26 mouse cellular contexts compared by ENCODE assay signal in the genomic region with DNA sequence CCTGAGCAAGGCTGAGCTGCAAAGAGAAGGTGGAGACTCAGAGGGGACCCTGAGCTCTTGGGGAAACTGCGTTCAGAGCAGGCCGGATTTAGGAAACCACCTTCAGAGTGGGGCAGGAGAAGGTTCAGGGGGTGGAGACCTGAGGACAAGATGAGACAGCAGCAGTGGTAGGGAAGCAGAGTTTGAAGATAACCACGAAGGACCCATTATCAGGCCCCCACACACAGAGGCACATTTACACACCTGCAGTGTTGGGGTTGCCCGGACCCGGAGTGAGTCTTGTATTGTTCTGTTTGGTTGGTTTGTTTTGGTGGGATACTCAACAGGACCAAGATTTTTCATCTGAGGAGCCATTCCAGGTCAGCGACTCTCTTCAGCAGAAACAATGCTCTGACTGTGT.
DNase-seq lines count a peak whose midpoint lies in the region; ATAC-seq and TF ChIP-seq lines count a peak whose summit lies in the region.
"Had no signal": no experiment of that assay in that cellular context is flagged by ENCODE, and none has a peak within 500 bp of the region (broad histone marks: within the 10 kb centered on the region; RNA-seq: fewer than 3 reads in every experiment).

No protein-coding gene starts in this region.

- H3K4me2 ChIP-seq in heart, embryonic 13.5 days = peak overlapping the region; percentile 24; the same call in 1 of the 2 replicates
- H3K4me2 ChIP-seq in liver, embryonic 12.5 days = peak overlapping the region; percentile 34
- H3K4me2 ChIP-seq: embryonic facial prominence, embryonic 15.5 days; hindbrain, embryonic 12.5 days; lung, embryonic 14.5 days; midbrain, embryonic 15.5 days; neural tube, embryonic 13.5 days had no signal

- ATAC-seq in heart, embryonic 13.5 days (ENCODE audit: extremely low read depth, insufficient number of reproducible peaks, low FRiP score, low TSS enrichment) = no peak
- peak; percentile 83 for ATAC-seq in liver, embryonic 12.5 days
- ATAC-seq in megakaryocyte-erythroid progenitor cell, adult 5-6 weeks (replicated peaks; ENCODE audit: low FRiP score, low TSS enrichment, poor library complexity, severe bottlenecking) = peak; percentile 58
- ATAC-seq: activated CD4-positive, CD25-positive, alpha-beta regulatory T cell, adult 4 months; midbrain, embryonic 15.5 days had no signal

- H3K4me3 ChIP-seq in heart, embryonic 13.5 days = no peak overlapping the region
- H3K4me3 ChIP-seq in testis, adult 2 months (ENCODE audit: control insufficient read depth, low read depth, low read length) = no peak overlapping the region; the same call in 1 of the 2 replicates
- H3K4me3 ChIP-seq in liver, embryonic 12.5 days = no peak overlapping the region
- no peak overlapping the region for H3K4me3 ChIP-seq in lung, adult 2 months (replicated peaks; ENCODE audit: extremely low read depth, low read depth, low read length)
- H3K4me3 ChIP-seq: embryonic facial prominence, embryonic 15.5 days; heart, embryonic 10.5 days; hindbrain, embryonic 12.5 days; layer of hippocampus, adult 2 months; midbrain, embryonic 15.5 days; myocyte; neural tube, embryonic 13.5 days had no signal

- no peak for TF ChIP-seq POLR2A in testis, adult 2 months (IDR thresholded peaks at IDR 0.05; ENCODE audit: control insufficient read depth, low read depth, low read length)
- no peak for TF ChIP-seq POLR2A in lung, adult 2 months (IDR thresholded peaks at IDR 0.05; ENCODE audit: borderline replicate concordance, extremely low read depth, low read depth, low read length)

- peaks cover 27% of the 10 kb centered on the region for H3K27me3 ChIP-seq in heart, embryonic 13.5 days (replicated peaks)
- no peaks in the 10 kb centered on the region for H3K27me3 ChIP-seq in testis, adult 2 months (ENCODE audit: control insufficient read depth, insufficient read depth, low read length)
- no peaks in the 10 kb centered on the region for H3K27me3 ChIP-seq in liver, embryonic 12.5 days (replicated peaks)
- H3K27me3 ChIP-seq: embryonic facial prominence, embryonic 15.5 days; hindbrain, embryonic 12.5 days; midbrain, embryonic 15.5 days; neural tube, embryonic 13.5 days had no signal

- no peak overlapping the region for H3K27ac ChIP-seq in heart, embryonic 13.5 days (replicated peaks)
- H3K27ac ChIP-seq in testis, adult 2 months (ENCODE audit: control insufficient read depth, insufficient read depth, low read depth, low read length) = peak overlapping the region; percentile 74
- peak overlapping the region; percentile 52; the same call in 1 of the 2 replicates for H3K27ac ChIP-seq in liver, embryonic 12.5 days
- H3K27ac ChIP-seq: embryonic facial prominence, embryonic 15.5 days; heart, embryonic 10.5 days; hindbrain, embryonic 12.5 days; layer of hippocampus, adult 2 months; midbrain, embryonic 15.5 days; neural tube, embryonic 13.5 days; stomach, postnatal 0 days had no signal

- H3K4me1 ChIP-seq in heart, embryonic 13.5 days = peaks cover 25% of the 10 kb centered on the region
- H3K4me1 ChIP-seq in testis, adult 2 months (ENCODE audit: control insufficient read depth, insufficient read depth, low read length) = peaks cover 37% of the 10 kb centered on the region
- peaks cover 37% of the 10 kb centered on the region for H3K4me1 ChIP-seq in liver, embryonic 12.5 days
- no peaks in the 10 kb centered on the region for H3K4me1 ChIP-seq in lung, adult 2 months (ENCODE audit: control insufficient read depth, insufficient read depth, low read length)
- H3K4me1 ChIP-seq: embryonic facial prominence, embryonic 15.5 days; midbrain, embryonic 15.5 days had no signal

- no peak for DNase-seq in heart, postnatal 36 days
- DNase-seq in testis, postnatal 14 days (ENCODE audit: low spot score) = no peak
- no peak for DNase-seq in embryo, embryonic 11 days
- DNase-seq in lung, adult 2 months = no peak
- DNase-seq: adrenal gland, postnatal 10 days; B cell, adult 2 months; cerebellum, adult 8-10 months; cerebellum, postnatal 36 days; heart, postnatal 14 days; kidney, adult 11 months; lung, embryonic 14.5 days; right cerebral cortex, adult 18-20 months had no signal

- no peak for TF ChIP-seq CTCF in testis, adult 2 months (IDR thresholded peaks at IDR 0.05; ENCODE audit: control insufficient read depth, insufficient read depth, insufficient replicate concordance, low read depth, low read length)
- TF ChIP-seq CTCF in lung, adult 2 months (IDR thresholded peaks at IDR 0.05; ENCODE audit: insufficient read depth, low read length) = no peak

- H3K36me3 ChIP-seq in heart, embryonic 13.5 days = no peaks in the 10 kb centered on the region
- H3K36me3 ChIP-seq in testis, adult 2 months (ENCODE audit: control insufficient read depth, insufficient read depth, low read length) = no peaks in the 10 kb centered on the region
- H3K36me3 ChIP-seq in liver, embryonic 12.5 days = no peaks in the 10 kb centered on the region
- H3K36me3 ChIP-seq: embryonic facial prominence, embryonic 15.5 days; G1E; heart, embryonic 10.5 days; hindbrain, embryonic 12.5 days; midbrain, embryonic 15.5 days; neural tube, embryonic 13.5 days had no signal

- WGBS in heart, embryonic 13.5 days = 71% methylated on average over 6 of the region's 6 CpGs
- WGBS in liver, embryonic 12.5 days (ENCODE audit: insufficient replicate concordance) = 24% methylated on average over 6 of the region's 6 CpGs
- 74% methylated on average over 6 of the region's 6 CpGs for WGBS in lung, adult 2 months

- H3K9ac ChIP-seq in heart, embryonic 13.5 days = no peak overlapping the region
- H3K9ac ChIP-seq in liver, embryonic 12.5 days = no peak overlapping the region
- H3K9ac ChIP-seq: embryonic facial prominence, embryonic 15.5 days; hindbrain, embryonic 12.5 days; lung, embryonic 14.5 days; midbrain, embryonic 15.5 days; neural tube, embryonic 13.5 days had no signal

- no peaks in the 10 kb centered on the region for H3K9me3 ChIP-seq in heart, embryonic 13.5 days
- H3K9me3 ChIP-seq in liver, embryonic 12.5 days (replicated peaks) = no peaks in the 10 kb centered on the region
- H3K9me3 ChIP-seq: embryonic facial prominence, embryonic 15.5 days; heart, embryonic 10.5 days; hindbrain, embryonic 12.5 days; midbrain, embryonic 15.5 days; neural tube, embryonic 13.5 days had no signal

- intact Hi-C loops in heart, postnatal 36 days (cut with DNase I) = loop anchor here (1.0 kb wide), 1 partner anchor 126 kb away; no protein-coding TSS in a partner anchor
